Mouse (Mus musculus): ENCODE results near the gene Manba.
"Not testable (repeated sequence)": the region's sequence is repeated elsewhere in the genome, so short reads cannot be mapped to it uniquely, and the experiment has no call there.

The Manba gene

DNA sequence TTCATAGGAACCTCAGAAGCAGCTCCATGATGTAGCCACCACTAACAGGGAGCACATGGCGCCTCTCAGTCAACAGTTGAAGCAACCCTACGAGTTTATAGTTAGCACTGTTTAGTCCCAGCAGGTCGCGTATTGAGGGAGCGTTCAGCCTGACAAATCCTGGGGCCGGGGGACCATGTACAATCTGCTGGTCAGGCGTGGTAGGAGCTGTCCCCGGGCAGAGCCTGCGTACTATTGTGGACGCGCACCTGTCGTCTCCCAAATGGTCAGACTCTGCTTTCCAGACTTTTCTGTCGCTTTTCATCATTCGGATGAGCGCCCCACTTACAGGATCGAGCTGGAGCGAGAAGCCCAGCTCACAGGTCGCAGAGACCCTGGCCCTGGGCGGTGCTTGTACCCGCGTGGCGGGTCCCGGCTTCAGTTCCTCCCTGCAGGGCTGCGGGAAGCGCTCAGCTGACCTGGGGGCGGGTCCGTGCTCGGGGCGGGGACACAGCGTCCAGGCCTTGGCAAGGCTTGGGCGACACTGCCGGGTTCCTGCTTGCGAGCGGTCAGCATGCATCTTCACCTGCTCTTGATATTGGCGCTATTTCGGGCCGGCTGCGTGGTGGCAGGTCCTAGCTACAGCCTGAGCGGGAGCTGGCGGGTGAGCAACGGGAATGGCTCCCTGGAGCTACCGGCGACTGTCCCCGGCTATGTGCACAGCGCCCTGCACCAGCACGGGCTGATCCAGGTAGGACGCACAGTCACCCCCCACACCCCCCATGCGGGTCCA, at the start of gene Manba:
Gene Manba (plus strand): TSS at position 484 of the 772 bp plus-strand sequence.
- DNase-seq (ENCODE audit: low read depth in 1 of 2, low spot score in 2 of 2) = peak; percentile 36 to 58

DNA sequence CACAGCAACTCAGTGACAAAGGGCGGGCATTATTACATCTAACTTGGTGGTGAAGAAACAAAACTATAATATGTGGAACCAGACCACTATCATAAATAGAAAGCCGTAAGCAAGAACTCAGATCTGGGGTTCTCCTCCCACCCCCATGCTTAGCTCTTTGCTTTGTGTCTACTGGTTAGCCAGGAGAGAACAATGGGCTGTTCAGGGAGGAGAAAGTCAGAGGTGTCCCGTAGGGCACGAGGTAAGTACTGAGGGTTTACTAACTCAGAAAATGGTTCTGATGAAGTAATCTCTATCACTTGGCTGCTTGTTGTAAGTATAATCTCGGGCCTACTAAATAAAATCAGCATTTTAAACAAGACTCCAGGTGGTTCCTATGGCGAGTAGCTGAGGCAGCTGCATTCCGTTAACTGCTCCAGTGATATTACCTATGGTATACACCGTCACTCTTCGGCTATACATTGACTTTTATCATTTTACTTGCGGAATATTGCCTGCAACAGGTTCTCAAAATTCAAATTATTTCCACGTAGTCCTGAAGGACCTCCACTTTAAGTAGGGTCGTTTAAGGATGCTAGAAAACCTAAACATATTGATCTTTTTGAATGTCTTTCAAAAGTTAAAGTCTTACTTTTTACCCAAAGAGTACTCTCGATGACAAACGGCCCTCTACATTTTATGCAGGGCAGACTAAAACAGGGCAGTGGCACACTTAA, 48.4 kb upstream of the Manba start:
- no peak for DNase-seq (ENCODE audit: low read depth in 1 of 2, low spot score in 2 of 2)

- DNase-seq (ENCODE audit: low read depth in 1 of 2, low spot score in 2 of 2) = peak; percentile 99
Observed at GRCm38 (mm10) chr3:135437758-135438495, 47.5 kb upstream of the Manba start, which contains the start of gene Ube2d3. TSS of gene Ube2d3 (plus strand) at chr3:135438149.

DNA sequence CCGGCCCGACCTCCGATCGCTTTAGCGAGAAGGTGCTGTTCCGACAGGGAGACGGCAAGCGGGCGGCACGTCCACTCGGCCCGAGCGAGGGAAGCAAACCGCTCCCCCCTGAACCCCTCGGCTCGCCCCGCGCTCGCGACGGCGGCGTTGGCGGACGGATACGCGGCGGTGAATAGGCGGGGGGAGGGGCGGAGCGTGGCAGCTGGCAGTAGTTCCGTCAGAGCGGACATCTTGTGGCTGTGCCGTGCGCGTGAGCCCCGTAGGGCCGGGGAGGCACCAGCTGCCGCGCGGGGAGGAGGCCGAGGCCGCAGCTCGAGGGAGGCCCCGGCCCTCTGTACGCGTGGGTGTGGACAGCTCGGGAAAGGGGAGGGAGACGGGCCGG, 46.9 kb upstream of the Manba start:
- peak; percentile 84 to 96 for DNase-seq (ENCODE audit: low read depth in 1 of 2, low spot score in 2 of 2)

GRCm38 (mm10) chr3:135438913-135439531, 46.4 kb upstream of the Manba start:
- peak; percentile 66 to 85 for DNase-seq (ENCODE audit: low read depth in 1 of 2, low spot score in 2 of 2)

GRCm38 (mm10) chr3:135439651-135440050, 45.8 kb upstream of the Manba start:
- DNase-seq (ENCODE audit: low read depth in 1 of 2, low spot score in 2 of 2) = no peak

- DNase-seq (ENCODE audit: low read depth in 1 of 2, low spot score in 2 of 2) = peak; percentile 43 to 49
Observed at GRCm38 (mm10) chr3:135440221-135440620, 45.2 kb upstream of the Manba start.

DNA sequence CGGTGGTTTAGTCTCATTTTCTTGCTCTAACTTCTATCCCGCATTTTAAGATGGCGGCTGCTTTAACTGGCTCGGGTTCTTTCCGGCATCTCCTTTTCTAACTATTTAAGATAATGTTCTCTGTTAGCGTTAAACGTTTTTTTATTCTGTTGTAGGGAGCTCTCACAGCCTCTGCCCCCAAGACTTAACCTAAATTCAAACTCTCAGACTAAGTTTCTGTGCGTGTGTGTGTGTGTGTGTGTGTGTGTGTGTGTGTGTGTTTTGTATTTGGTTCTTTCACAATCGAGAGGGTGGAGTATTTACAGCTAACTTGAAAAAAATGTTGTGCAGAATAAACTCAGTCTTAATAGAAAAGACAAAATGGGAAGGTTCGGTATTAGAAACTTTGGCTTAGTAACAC, 44.8 kb upstream of the Manba start:
- no peak for DNase-seq (ENCODE audit: low read depth in 1 of 2, low spot score in 2 of 2)

DNA sequence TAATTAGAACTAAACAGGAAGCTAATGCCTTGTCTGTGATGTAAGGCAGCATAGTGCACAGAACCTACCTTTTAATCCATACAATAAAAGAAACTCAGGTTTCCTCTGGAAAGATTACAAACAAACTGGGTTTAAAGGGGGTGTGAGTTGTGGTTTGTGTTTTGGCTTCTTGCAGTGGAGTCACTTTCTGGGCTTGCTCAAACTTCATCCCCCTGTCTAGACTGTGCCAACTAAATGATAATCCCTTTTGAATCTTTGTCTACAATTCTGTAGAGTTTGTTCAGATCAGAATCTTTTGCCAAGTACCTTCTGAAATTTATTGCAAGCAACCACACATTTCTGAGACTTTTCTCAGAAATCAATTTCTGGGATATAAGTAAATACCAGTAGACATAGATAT, 40.5 kb upstream of the Manba start:
- DNase-seq (ENCODE audit: low read depth in 1 of 2, low spot score in 2 of 2) = no peak

DNA sequence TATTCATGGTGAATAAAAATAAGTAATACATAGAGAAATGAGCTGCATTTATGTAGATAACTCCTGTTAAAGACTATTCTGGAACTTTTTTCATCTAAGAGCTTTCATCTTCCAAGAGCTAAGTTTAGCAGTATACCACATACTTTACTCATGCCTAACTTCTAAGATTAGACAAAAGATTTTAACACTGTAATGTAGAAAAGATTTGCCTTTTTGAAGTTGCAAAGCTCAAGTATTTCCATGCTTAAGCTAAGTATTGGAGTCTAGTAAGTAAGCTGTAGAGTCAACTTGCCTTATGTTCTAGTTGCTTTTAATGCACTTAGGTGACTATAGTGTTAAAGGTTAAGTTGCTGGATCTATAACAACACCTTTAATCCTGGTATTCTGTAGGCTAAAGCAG, 26.4 kb upstream of the Manba start:
- DNase-seq (ENCODE audit: low read depth in 1 of 2, low spot score in 2 of 2) = no peak

DNA sequence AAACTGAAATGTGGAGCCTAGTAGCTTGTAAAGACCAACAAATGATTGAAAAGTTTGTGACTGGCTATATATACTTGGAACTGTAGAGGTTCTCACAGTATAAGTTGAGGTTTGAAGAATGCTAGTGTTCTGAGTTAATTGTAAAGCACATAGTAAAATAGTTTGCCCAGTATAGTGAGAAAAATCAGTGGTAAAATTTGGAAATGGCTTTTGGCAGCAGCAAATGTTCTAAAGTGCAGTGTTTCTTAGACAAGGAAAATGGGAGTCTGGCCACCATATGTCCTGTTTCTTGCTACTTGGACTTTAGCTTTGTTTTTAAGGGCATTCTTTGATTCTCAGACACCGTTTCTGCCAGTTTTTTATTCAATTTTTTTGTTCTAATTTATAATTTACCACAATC, 17.0 kb upstream of the Manba start:
- DNase-seq (ENCODE audit: low read depth in 1 of 2, low spot score in 2 of 2) = no peak

- DNase-seq (ENCODE audit: low read depth in 1 of 2, low spot score in 2 of 2) = no peak
Observed at GRCm38 (mm10) chr3:135469146-135469545, 16.3 kb upstream of the Manba start.

DNA sequence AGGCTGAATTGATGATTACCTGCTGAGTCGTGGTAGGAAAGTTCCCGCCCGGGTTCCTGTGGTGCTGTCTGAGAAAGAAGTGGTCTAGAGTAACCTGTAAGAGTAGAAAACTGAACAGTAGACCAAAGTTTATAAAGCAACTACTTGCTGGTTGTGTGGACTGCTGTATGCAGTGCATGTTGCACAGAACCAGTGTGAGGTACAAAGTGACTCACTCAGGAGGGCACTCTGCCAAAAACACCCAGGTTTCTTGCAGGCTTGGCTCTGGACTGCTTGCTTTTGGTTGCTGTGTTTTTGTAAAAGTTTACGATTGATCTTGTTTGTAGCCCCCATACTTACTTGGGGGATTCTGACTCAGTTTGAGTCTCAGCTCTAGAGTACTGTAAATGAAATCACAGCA, 15.4 kb upstream of the Manba start:
- DNase-seq (ENCODE audit: low read depth in 1 of 2, low spot score in 2 of 2) = no peak

DNA sequence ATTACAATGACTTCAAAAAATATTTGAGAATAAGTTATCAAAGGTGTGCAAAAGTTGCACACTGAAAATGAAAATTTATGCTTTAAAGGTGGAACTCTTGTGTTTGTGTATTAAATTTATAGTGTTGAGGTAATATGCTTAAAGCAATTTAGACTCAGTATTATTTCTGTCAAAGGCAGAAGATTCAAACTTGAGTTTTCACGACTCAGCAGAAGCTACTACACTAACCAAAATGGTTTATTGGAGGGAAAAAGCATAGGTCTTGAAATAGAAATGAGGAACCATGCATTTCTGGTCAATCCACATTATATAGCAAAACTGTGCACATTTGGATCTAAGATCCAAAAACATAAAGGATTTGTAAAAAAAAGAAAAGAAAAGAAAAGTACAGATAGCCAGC, 14.6 kb upstream of the Manba start:
- DNase-seq (ENCODE audit: low read depth in 1 of 2, low spot score in 2 of 2) = no peak

DNA sequence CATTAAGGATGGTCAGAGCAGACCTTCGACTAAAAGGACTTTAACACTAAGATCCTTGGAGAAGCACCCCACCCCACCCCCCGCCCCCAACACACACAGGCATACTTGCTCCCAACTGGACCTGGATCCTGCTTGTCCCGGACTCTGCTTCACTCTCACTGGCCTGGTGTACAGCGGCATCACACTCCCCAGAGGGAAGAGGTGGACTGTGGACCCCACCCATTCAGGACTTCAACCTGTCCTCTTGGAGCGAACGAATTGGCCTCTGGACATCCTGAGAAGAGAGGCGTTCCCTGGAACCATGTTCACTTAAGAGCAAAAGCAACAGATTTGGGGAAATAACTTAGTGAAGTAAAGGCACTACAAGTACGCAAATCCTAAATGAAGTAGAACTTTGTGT, 10.4 kb upstream of the Manba start:
- no peak for DNase-seq (ENCODE audit: low read depth in 1 of 2, low spot score in 2 of 2)

DNA sequence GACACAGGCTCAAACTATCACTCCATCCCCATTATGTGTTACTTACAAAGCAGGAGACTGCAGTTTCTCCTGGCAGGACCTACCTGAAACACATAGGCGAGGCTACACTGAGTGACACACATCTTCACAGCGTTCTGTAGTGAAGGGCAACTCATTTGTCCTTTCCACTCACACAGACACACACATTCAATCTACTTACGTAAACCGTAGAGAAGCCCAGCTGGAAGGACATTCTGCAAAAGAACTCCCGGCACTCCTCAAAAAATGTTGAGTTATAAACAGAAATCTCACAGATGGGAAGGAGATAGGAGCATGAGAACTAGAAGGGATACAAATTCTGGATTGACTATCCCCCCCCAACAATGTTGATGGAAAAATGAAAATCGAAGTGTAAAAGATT, 9.1 kb upstream of the Manba start:
- DNase-seq (ENCODE audit: low read depth in 1 of 2, low spot score in 2 of 2) = no peak

- DNase-seq (ENCODE audit: low read depth in 1 of 2, low spot score in 2 of 2) = no peak
Observed at GRCm38 (mm10) chr3:135476977-135477376, 8.4 kb upstream of the Manba start.

GRCm38 (mm10) chr3:135479090-135479489, 6.3 kb upstream of the Manba start:
- DNase-seq (ENCODE audit: low read depth in 1 of 2, low spot score in 2 of 2) = not testable (repeated sequence)

- DNase-seq (ENCODE audit: low read depth in 1 of 2, low spot score in 2 of 2) = no peak
Observed at GRCm38 (mm10) chr3:135480767-135481166, 4.6 kb upstream of the Manba start.

DNA sequence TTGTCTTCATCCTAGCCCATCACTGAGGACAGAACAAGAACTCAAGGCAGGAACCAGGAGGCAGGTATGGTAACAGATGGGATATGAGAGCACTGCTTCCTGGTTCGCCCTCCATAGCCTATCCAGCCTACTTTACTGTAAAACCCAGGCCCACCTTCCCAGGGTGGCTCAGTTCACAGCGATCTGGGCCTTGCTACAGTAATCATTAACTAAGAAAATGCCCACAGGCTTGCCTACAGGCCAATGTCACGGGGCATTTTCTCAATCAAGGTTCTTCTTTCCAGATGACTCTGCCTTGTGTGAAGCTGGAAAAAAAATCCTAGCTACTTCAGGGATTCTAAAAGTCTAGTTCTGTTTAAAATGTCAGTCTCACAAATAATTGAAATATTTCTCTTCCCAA, 3.8 kb upstream of the Manba start:
- no peak for DNase-seq (ENCODE audit: low read depth in 1 of 2, low spot score in 2 of 2)

- DNase-seq (ENCODE audit: low read depth in 1 of 2, low spot score in 2 of 2) = not testable (repeated sequence)
Observed at GRCm38 (mm10) chr3:135484650-135485049, 761 bp upstream of the Manba start.

- no peak for DNase-seq (ENCODE audit: low read depth in 1 of 2, low spot score in 2 of 2)
Observed at GRCm38 (mm10) chr3:135485900-135486241, 460 bp downstream of the Manba start.
